Mouse (Mus musculus) CH12.LX (cell line): ENCODE data around the gene Plcb1.

Experiments used
- CHD1 ChIP-seq: IDR thresholded peaks from 2 replicates; pipeline ENCODE4 v1.6.1; 2012; ENCODE audit warnings: low read depth, low read length, improper control_type of control experiment, inconsistent platforms
- CTCF ChIP-seq, 2 experiments: IDR thresholded peaks in 1 of 2; conservative IDR thresholded peaks in 1 of 2; 2 replicates each; pipeline ENCODE4 v1.5.1; 2011 to 2012; ENCODE audit warnings: low read depth in 2 of 2, low read length in 2 of 2, improper control_type of control experiment in 1 of 2, inconsistent platforms in 1 of 2, mild to moderate bottlenecking in 1 of 2, moderate library complexity in 1 of 2
- E2F4 ChIP-seq: IDR thresholded peaks from 2 replicates; pipeline ENCODE4 v1.6.1; 2011; ENCODE audit warnings: low read depth, low read length, improper control_type of control experiment; ENCODE audit not compliant: insufficient replicate concordance
- ELF1 ChIP-seq: IDR thresholded peaks from 2 replicates; pipeline ENCODE4 v1.6.1; 2014; ENCODE audit warnings: low read depth, mild to moderate bottlenecking, inconsistent platforms, low read length, improper control_type of control experiment
- EP300 ChIP-seq: IDR thresholded peaks from 2 replicates; pipeline ENCODE4 v1.6.1; 2011; ENCODE audit warnings: low read length, improper control_type of control experiment
- GABPA ChIP-seq: IDR thresholded peaks from 2 replicates; pipeline ENCODE4 v1.6.1; 2012; ENCODE audit warnings: low read depth, low read length, improper control_type of control experiment, inconsistent platforms; ENCODE audit not compliant: insufficient replicate concordance
- HCFC1 ChIP-seq: IDR thresholded peaks from 2 replicates; pipeline ENCODE4 v1.6.1; 2012; ENCODE audit warnings: low read depth, mild to moderate bottlenecking, inconsistent platforms, low read length, improper control_type of control experiment
- KAT2A ChIP-seq: IDR thresholded peaks from 2 replicates; pipeline ENCODE4 v1.6.1; 2012; ENCODE audit warnings: low read length, improper control_type of control experiment, inconsistent platforms; ENCODE audit not compliant: insufficient replicate concordance
- MAFK ChIP-seq: IDR thresholded peaks from 2 replicates; pipeline ENCODE4 v1.6.1; 2011; ENCODE audit warnings: low read length, improper control_type of control experiment; ENCODE audit not compliant: insufficient replicate concordance
- MAX ChIP-seq: IDR thresholded peaks from 2 replicates; pipeline ENCODE4 v1.6.1; 2011; ENCODE audit warnings: low read length, improper control_type of control experiment
- MEF2A ChIP-seq: IDR thresholded peaks from 2 replicates; pipeline ENCODE4 v1.6.1; 2014; ENCODE audit warnings: low read depth, mild to moderate bottlenecking, inconsistent platforms, low read length, improper control_type of control experiment, borderline replicate concordance
- PAX5 ChIP-seq: IDR thresholded peaks from 2 replicates; pipeline ENCODE4 v1.6.1; 2012; ENCODE audit warnings: low read length, inconsistent platforms, mixed read lengths
- POLR2A ChIP-seq: IDR thresholded peaks from 2 replicates; pipeline ENCODE4 v1.6.1; 2011; ENCODE audit warnings: low read depth, mild to moderate bottlenecking, improper control_type of control experiment, low read length
- ZKSCAN1 ChIP-seq: IDR thresholded peaks from 2 replicates; pipeline ENCODE4 v1.6.1; 2012; ENCODE audit warnings: low read depth, inconsistent platforms, low read length, improper control_type of control experiment, borderline replicate concordance

DNA sequence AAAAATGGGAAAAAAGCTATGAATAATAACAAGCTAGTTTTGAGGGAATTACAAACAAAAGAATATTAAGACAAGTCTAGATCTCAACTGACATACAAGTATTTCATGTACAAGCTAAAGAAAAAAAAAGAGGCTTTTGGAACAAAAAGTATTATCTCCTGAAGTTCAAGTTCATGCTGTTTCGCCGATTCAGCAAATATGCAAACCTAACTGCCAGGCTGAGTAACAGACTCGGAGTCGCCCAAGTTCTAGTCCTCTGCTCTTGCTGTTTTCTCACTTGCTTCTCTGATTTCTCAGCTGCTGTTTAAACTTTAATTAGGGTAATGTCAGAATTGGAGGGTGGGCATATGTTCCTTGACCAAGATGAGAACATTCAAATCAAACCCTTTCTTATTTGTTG is 320.8 kb downstream of the Plcb1 start:
- TF ChIP-seq HCFC1 (no peak), POLR2A (no peak), CTCF (conservative IDR thresholded peaks at IDR 0.05 in 1 of 2, IDR thresholded peaks at IDR 0.05 in 1 of 2; ENCODE audit: low read depth in 2 of 2, low read length in 2 of 2) (no peak), KAT2A (no peak), EP300 (no peak), GABPA (no peak), MAFK (peak; percentile 83), ELF1 (no peak), ZKSCAN1 (no peak), PAX5 (no peak), CHD1 (no peak), E2F4 (no peak), MEF2A (no peak), MAX (no peak)
